Mouse (Mus musculus) midbrain, embryonic 13.5 days (tissue): ENCODE results near the gene Acan. TPM values are rescaled to one million over a fixed set of nuclear protein-coding genes. Genes with fewer than 3 reads are reported as not detected.

ENCODE experiments used
- ATAC-seq: fragments of 200-750 bp; cut with Nextera tagmentation; 2 replicates; pipeline ENCODE4 v1.8.0; 2017; ENCODE audit warnings: mild to moderate bottlenecking, moderate TSS enrichment, moderate library complexity
- H3K27ac ChIP-seq: fragments of 300-500 bp; sonication (generic); 2 replicates; pipeline ENCODE4 v1.5.1; 2015; ENCODE audit warnings: inconsistent platforms, mild to moderate bottlenecking, moderate library complexity
- H3K27me3 ChIP-seq: fragments of 300-500 bp; sonication (generic); 2 replicates; pipeline ENCODE4 v1.6.1; 2015; ENCODE audit warnings: mild to moderate bottlenecking, inconsistent platforms
- H3K36me3 ChIP-seq: fragments of 300-500 bp; sonication (generic); 2 replicates; pipeline ENCODE4 v1.6.1; 2015; ENCODE audit warnings: mild to moderate bottlenecking, inconsistent platforms
- H3K4me1 ChIP-seq: fragments of 300-500 bp; sonication (generic); replicated peaks from 2 replicates; pipeline ENCODE4 v1.6.1; 2015; ENCODE audit warnings: inconsistent platforms
- H3K4me2 ChIP-seq: fragments of 300-500 bp; sonication (generic); replicated peaks from 2 replicates; pipeline ENCODE4 v1.6.1; 2015; ENCODE audit warnings: moderate library complexity, mild to moderate bottlenecking, inconsistent platforms
- H3K4me3 ChIP-seq: fragments of 300-500 bp; sonication (generic); replicated peaks from 2 replicates; pipeline ENCODE4 v1.5.1; 2015; ENCODE audit warnings: mild to moderate bottlenecking, inconsistent platforms
- H3K9ac ChIP-seq: fragments of 300-500 bp; sonication (generic); replicated peaks from 2 replicates; pipeline ENCODE4 v1.6.1; 2015; ENCODE audit warnings: mild to moderate bottlenecking, inconsistent platforms
- H3K9me3 ChIP-seq: fragments of 300-500 bp; sonication (generic); 2 replicates; pipeline ENCODE4 v1.6.1; 2016; ENCODE audit warnings: mild to moderate bottlenecking, inconsistent platforms
- WGBS: fragments of 180-500 bp; shearing (Covaris S2); methylation state at CpG from one replicate; pipeline ENCODE4 v1.1.7; 2015; 5-methylcytosine and 5-hydroxymethylcytosine counted together
- polyA plus RNA-seq: library from polyadenylated mRNA; unstranded; fragments of >200 nt; fragmentation: Nextera tagmentation; extraction: Ambion mirVana; gene quantifications from 2 replicates; pipeline ENCODE4 v1.2.1, GENCODE M21; 2015

The Acan gene
- polyA plus RNA-seq, 1 experiment from 2014 or later = 0.08 TPM

DNA sequence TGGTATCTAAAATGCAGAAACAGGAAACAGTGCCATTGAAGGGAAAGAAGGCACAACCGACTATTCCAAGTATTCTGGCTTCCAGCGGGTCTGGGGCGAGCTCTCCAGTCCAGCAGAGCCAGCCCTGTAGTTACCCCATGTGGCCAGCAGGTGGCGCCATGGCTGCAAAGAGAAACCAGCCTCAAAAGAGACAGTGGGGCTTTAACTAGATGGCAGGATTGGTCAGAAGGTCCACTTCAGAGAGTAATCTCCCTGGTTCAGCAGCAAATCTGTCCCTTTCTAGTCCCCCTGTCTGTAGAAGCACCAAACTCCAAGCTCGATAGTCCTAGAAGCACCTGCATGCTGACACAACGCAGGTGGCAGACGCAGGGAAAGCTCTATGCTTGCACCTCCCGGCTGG is 87.6 kb downstream of the Acan start:
- WGBS = 32% methylated on average over 8 of the region's 8 CpGs
- Histone ChIP-seq H3K9ac (no peak overlapping the region), H3K9me3 (no peaks in the 10 kb centered on the region), H3K27ac (no peak overlapping the region), H3K36me3 (no peaks in the 10 kb centered on the region), H3K4me2 (no peak overlapping the region), H3K4me1 (no peaks in the 10 kb centered on the region), H3K4me3 (no peak overlapping the region), H3K27me3 (no peaks in the 10 kb centered on the region)
- ATAC-seq = peak; percentile 51

DNA sequence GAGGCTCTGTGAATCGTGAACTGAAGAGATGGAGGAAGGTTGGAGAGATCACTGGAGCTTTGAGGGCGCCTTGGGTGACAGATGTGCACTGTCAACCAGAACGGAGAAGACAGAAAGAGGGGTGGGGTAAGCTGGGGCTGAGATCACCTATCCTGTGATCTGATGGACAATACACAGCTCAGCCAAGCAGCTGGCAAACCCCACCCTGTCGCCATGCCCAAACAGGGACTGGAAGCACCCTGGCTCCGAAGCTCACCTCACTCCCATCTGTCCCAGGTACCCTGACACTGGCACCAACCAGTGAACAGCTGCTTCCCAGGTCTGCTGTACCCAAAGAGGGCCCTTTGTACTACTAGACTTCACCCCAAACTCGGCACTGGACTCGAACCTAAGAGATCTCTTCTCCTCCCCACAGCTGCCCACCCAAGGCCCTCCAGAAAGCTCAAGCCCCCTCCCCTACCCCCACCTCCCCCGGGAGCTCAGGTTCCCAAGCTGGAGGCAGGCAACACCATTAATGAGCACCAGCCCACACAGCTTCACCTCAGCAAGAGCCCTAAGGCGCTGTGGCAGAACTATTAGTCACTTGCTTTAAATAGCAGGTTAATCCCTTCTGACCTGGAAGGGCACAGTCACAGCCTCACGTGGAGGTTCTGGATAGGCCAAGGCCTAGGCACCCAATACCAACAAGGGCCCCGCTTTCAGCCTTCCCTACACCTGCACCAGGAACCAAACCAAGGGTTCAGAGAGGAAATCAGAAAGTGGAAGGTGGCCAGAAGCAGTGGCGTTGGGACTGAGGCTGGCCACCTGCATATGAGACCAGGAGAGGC is 93.9 kb downstream of the Acan start:
- H3K36me3 ChIP-seq = no peaks in the 10 kb centered on the region
- H3K4me1 ChIP-seq = peaks cover 25% of the 10 kb centered on the region
- H3K4me2 ChIP-seq = peak overlapping the region; percentile 77
- no peak overlapping the region for H3K9ac ChIP-seq
- peak overlapping the region; percentile 49; the same call in 1 of the 2 replicates for H3K4me3 ChIP-seq
- H3K27ac ChIP-seq = no peak overlapping the region
- H3K27me3 ChIP-seq = 0 out of 2 replicates have a peak, but pooled peaks cover 3% of the 10 kb centered on the region
- 59% methylated on average over 12 of the region's 12 CpGs for WGBS
- no peaks in the 10 kb centered on the region for H3K9me3 ChIP-seq
- no peak for ATAC-seq

DNA sequence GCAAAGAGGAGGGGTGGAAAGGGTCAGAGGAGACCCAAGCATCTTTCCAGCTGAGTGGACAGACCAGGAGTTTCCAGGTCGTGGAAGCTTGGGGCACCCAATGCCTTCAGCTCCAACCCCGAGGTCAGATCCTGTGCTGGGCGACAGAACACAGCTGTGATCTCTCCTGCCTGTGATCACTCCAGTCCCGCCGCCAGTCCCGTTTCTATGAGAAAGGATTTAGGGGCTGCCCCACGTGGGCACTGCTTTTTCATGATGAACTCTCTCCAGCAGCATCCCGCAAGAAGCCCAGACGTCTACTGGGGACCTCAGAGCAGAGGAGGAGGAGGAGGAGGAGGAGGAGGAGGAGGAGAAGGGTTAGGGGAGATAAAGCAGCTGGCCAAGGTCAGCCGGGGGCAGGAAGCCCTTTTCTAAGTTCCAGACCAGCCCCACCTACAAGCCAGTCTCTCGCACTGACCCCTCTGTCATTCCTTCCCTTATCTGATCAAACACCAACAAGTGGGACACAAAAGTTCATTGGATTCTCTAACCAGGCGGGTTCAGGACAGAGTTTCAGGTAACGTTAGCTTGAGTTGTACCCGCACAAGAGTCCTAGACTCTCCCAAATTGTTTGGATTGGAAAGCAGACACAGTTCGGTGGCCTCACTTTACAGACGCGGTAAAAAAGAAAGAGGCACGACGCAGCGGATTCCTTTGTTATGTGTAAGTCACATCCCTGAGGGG is 94.8 kb downstream of the Acan start:
- Histone ChIP-seq H3K27me3 (0 out of 2 replicates have a peak, but pooled peaks cover 3% of the 10 kb centered on the region), H3K27ac (no peak overlapping the region), H3K4me1 (peaks cover 25% of the 10 kb centered on the region), H3K36me3 (no peaks in the 10 kb centered on the region), H3K9ac (peak overlapping the region; percentile 63), H3K9me3 (no peaks in the 10 kb centered on the region), H3K4me3 (peak overlapping the region; percentile 49), H3K4me2 (peak overlapping the region; percentile 77)
- WGBS = under 1% methylated on average over 20 of the region's 20 CpGs
- no peak for ATAC-seq

DNA sequence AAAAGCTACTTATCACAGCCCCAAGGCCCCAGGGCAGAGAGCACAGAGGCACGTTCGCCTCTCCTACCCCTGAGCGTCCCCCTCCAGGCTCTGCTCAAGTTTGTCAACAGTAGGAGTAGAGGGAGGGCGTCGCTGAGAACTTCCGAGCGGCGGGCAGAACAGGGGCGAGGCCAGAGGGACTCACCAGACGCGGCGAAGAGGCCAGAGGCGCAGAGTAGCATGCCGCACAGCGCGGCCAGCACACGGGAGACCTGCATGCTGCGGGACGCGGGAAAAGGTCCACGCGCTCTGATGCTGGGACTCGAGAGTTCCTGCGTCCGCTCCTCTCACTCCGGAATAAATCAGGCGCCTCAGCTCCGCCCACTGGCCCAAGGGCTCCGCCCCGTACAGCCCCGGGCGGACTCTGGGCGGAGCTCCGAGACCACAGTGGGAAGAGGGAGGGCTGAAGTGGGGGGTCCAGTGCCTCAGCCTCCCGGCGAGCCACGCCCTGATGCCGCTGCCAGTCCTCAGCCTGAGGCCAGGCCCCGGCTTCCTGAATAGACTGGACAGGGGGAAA is 95.5 kb downstream of the Acan start, which contains the start of gene Mfge8:
TSS of gene Mfge8 (minus strand) at position 350 of the 556 bp plus-strand sequence.
- Histone ChIP-seq H3K27ac (no peak within 1 kb of the TSS), H3K4me3 (peak within 1 kb of the TSS; percentile 49), H3K4me1 (peaks cover 25% of the 10 kb centered on the region), H3K9ac (peak within 1 kb of the TSS; percentile 63), H3K4me2 (peak within 1 kb of the TSS; percentile 77), H3K27me3 (0 out of 2 replicates have a peak, but pooled peaks cover 3% of the 10 kb centered on the region), H3K36me3 (no peaks in the 10 kb centered on the region), H3K9me3 (no peaks in the 10 kb centered on the region)
- 0% methylated on average over 39 of the region's 39 CpGs for WGBS
- ATAC-seq = peak; percentile 88

DNA sequence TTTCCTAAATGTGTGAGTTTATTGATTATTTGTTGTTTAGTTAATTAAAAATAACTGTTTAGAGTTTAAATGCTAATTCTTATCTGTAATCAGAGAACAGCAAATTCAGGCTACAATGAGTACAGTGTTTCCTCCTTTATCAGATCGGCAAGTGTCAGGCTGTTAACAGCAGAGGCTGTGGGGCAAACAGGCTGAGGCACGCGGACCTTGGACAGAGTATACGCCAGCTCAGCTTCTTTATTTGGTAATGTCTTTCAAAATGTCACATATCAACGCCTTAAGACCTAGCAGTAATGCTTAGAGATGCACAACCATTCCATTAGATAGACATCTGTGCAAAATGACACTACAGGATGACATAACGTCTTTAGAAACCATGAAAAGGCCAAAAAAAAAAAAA is 96.2 kb downstream of the Acan start:
- Histone ChIP-seq H3K27me3 (0 out of 2 replicates have a peak, but pooled peaks cover 3% of the 10 kb centered on the region), H3K9me3 (no peaks in the 10 kb centered on the region), H3K27ac (no peak overlapping the region), H3K4me3 (no peak overlapping the region), H3K9ac (no peak overlapping the region), H3K4me2 (no peak overlapping the region; the same call in 1 of the 2 replicates), H3K4me1 (peaks cover 25% of the 10 kb centered on the region), H3K36me3 (no peaks in the 10 kb centered on the region)
- 76% methylated on average over 6 of the region's 6 CpGs for WGBS
- ATAC-seq = no peak

DNA sequence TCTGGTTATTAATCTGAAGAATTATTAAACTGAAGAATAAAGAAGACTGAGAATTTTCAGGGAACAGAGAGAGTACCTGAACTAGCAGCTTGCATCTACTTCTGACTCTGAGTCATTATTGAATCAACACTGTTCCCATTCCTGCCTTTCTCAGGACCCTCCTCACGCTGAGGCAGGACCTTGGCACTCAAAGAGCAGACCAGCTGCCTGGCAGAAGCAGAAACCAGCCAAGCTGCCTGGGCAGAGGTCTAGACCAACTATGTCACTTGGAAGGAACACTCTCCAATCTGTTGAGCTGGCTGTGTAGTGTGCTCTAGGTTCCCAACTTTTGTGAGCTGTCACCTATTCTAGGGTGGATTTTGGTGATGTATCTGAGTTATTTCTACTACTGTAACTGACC is 106.1 kb downstream of the Acan start:
- WGBS = 81% methylated on average over 1 of the region's 1 CpGs
- H3K9ac ChIP-seq = no peak overlapping the region

More for the DNA sequence above, 106.1 kb downstream of the Acan start:
- H3K36me3 ChIP-seq = no peaks in the 10 kb centered on the region
- H3K4me1 ChIP-seq = no peaks in the 10 kb centered on the region
- H3K4me3 ChIP-seq = no peak overlapping the region
- H3K27ac ChIP-seq = no peak overlapping the region
- no peaks in the 10 kb centered on the region for H3K9me3 ChIP-seq
- no peak for ATAC-seq
- H3K4me2 ChIP-seq = no peak overlapping the region
- no peaks in the 10 kb centered on the region for H3K27me3 ChIP-seq

Other genes starting within 250 kb of the Acan start
- 17.7 and 18.1 TPM in 2 replicates for gene Det1, start 206.2 kb upstream of the Acan start, polyA plus RNA-seq
- 47.0 and 49.9 TPM in 2 replicates for gene Aen, start 157.6 kb upstream of the Acan start, polyA plus RNA-seq
- gene Isg20, start 140.1 kb upstream of the Acan start, polyA plus RNA-seq = 0.21 and 0.40 TPM in 2 replicates
- gene Hapln3, start 77.5 kb downstream of the Acan start, polyA plus RNA-seq = 0.84 and 1.7 TPM in 2 replicates
- 46.4 and 50.7 TPM in 2 replicates for gene Mfge8, start 95.6 kb downstream of the Acan start, polyA plus RNA-seq
- gene Abhd2, start 219.7 kb downstream of the Acan start, polyA plus RNA-seq = 16.4 and 16.5 TPM in 2 replicates